In genomic region chr1:170109776-170110515, GRCm38 (mm10) we compare ENCODE assay signal across 8 mouse cellular contexts. TPM values are rescaled to one million over a fixed set of nuclear protein-coding genes. Genes with fewer than 3 reads are reported as not detected.
DNase-seq lines count a peak whose midpoint lies in the region; ATAC-seq and TF ChIP-seq lines count a peak whose summit lies in the region.
"Had no signal": no experiment of that assay in that cellular context is flagged by ENCODE, and none has a peak within 500 bp of the region (broad histone marks: within the 10 kb centered on the region; RNA-seq: fewer than 3 reads in every experiment).

No protein-coding gene starts in this region.

- H3K4me2 ChIP-seq in lung, embryonic 14.5 days, result peak overlapping the region; percentile 67
- peak overlapping the region; percentile 58 for H3K4me2 ChIP-seq in embryonic facial prominence, embryonic 15.5 days (replicated peaks)
- peak overlapping the region; percentile 59 for H3K4me2 ChIP-seq in heart, embryonic 13.5 days
- peak overlapping the region; percentile 80 for H3K4me2 ChIP-seq in limb, embryonic 13.5 days (replicated peaks)

- no peaks in the 10 kb centered on the region for H3K27me3 ChIP-seq in lung, embryonic 14.5 days (ENCODE audit: insufficient read depth, low read length)
- H3K27me3 ChIP-seq in embryonic facial prominence, embryonic 15.5 days, result no peaks in the 10 kb centered on the region
- H3K27me3 ChIP-seq in heart, embryonic 13.5 days (replicated peaks), result no peaks in the 10 kb centered on the region
- H3K27me3 ChIP-seq in limb, embryonic 13.5 days, result no peaks in the 10 kb centered on the region

- no peaks in the 10 kb centered on the region for H3K36me3 ChIP-seq in lung, embryonic 14.5 days (ENCODE audit: insufficient read depth)
- H3K36me3 ChIP-seq in embryonic facial prominence, embryonic 15.5 days, result no peaks in the 10 kb centered on the region
- H3K36me3 ChIP-seq in heart, embryonic 13.5 days, result no peaks in the 10 kb centered on the region
- 0 out of 2 replicates have a peak, but pooled peaks cover 3% of the 10 kb centered on the region for H3K36me3 ChIP-seq in limb, embryonic 13.5 days

- H3K9me3 ChIP-seq in lung, embryonic 14.5 days (ENCODE audit: low read depth, low read length), result no peaks in the 10 kb centered on the region
- H3K9me3 ChIP-seq in embryonic facial prominence, embryonic 15.5 days (replicated peaks), result no peaks in the 10 kb centered on the region
- H3K9me3 ChIP-seq in heart, embryonic 13.5 days, result no peaks in the 10 kb centered on the region
- no peaks in the 10 kb centered on the region for H3K9me3 ChIP-seq in limb, embryonic 13.5 days

- H3K9ac ChIP-seq in lung, embryonic 14.5 days, result peak overlapping the region; percentile 63
- peak overlapping the region; percentile 46 for H3K9ac ChIP-seq in embryonic facial prominence, embryonic 15.5 days
- peak overlapping the region; percentile 63 for H3K9ac ChIP-seq in heart, embryonic 13.5 days
- H3K9ac ChIP-seq in limb, embryonic 13.5 days, result peak overlapping the region; percentile 85

- peak; percentile 70 for DNase-seq in lung, embryonic 14.5 days
- DNase-seq in lung, postnatal 25 days (ENCODE audit: low spot score), result no peak
- DNase-seq in frontal cortex, postnatal 10 days (ENCODE audit: low spot score in 2 of 2), result no peak
- no peak for DNase-seq in layer of hippocampus, adult 8-10 months (ENCODE audit: low spot score in 2 of 2)

- TF ChIP-seq CTCF in lung, embryonic 14.5 days (IDR thresholded peaks at IDR 0.05; ENCODE audit: low read depth), result no peak

- WGBS in lung, embryonic 14.5 days, result 38% methylated on average over 19 of the region's 19 CpGs
- 33% methylated on average over 19 of the region's 19 CpGs for WGBS in embryonic facial prominence, embryonic 15.5 days
- 75% methylated on average over 19 of the region's 19 CpGs for WGBS in heart, embryonic 13.5 days
- WGBS in limb, embryonic 13.5 days, result 20% methylated on average over 19 of the region's 19 CpGs

- H3K4me1 ChIP-seq in lung, embryonic 14.5 days (ENCODE audit: insufficient read depth), result peaks cover 6% of the 10 kb centered on the region; the same call in 1 of the 2 replicates
- H3K4me1 ChIP-seq in embryonic facial prominence, embryonic 15.5 days, result peaks cover 39% of the 10 kb centered on the region
- H3K4me1 ChIP-seq in heart, embryonic 13.5 days, result peaks cover 9% of the 10 kb centered on the region
- H3K4me1 ChIP-seq in limb, embryonic 13.5 days, result peaks cover 46% of the 10 kb centered on the region

- peak overlapping the region; percentile 88 for H3K27ac ChIP-seq in lung, embryonic 14.5 days (ENCODE audit: low read depth)
- peak overlapping the region; percentile 96 for H3K27ac ChIP-seq in embryonic facial prominence, embryonic 15.5 days (replicated peaks)
- H3K27ac ChIP-seq in heart, embryonic 13.5 days (replicated peaks), result peak overlapping the region; percentile 75
- peak overlapping the region; percentile 100 for H3K27ac ChIP-seq in limb, embryonic 13.5 days
- H3K27ac ChIP-seq: macrophage had no signal

- ATAC-seq in lung, embryonic 14.5 days (ENCODE audit: insufficient read depth), result peak; percentile 76
- ATAC-seq in embryonic facial prominence, embryonic 15.5 days (ENCODE audit: insufficient number of reproducible peaks, low FRiP score, low TSS enrichment, low read depth), result peak; percentile 31; the same call in 1 of the 2 replicates
- no peak for ATAC-seq in heart, embryonic 13.5 days (ENCODE audit: extremely low read depth, insufficient number of reproducible peaks, low FRiP score, low TSS enrichment)
- ATAC-seq in limb, embryonic 13.5 days (ENCODE audit: low FRiP score, low read depth), result peak; percentile 76

- H3K4me3 ChIP-seq in lung, embryonic 14.5 days (ENCODE audit: low read depth, low read length), result peak overlapping the region; percentile 43
- H3K4me3 ChIP-seq in embryonic facial prominence, embryonic 15.5 days (replicated peaks), result peak overlapping the region; percentile 54
- H3K4me3 ChIP-seq in heart, embryonic 13.5 days, result peak overlapping the region; percentile 46
- H3K4me3 ChIP-seq in limb, embryonic 13.5 days, result peak overlapping the region; percentile 63

RNA-seq across cellular contexts. Expression of gene Ddr2, which starts 0.6 kb away (rescaled TPM):
- polyA plus RNA-seq in lung, embryonic 14.5 days (2014; fragmentation: Nextera tagmentation; extraction: Ambion mirVana), result 52.4 and 53.6 TPM in 2 replicates
- 89.0 and 90.2 TPM in 2 replicates for polyA plus RNA-seq in embryonic facial prominence, embryonic 15.5 days (2015; fragmentation: Nextera tagmentation; extraction: Ambion mirVana)
- polyA plus RNA-seq in heart, embryonic 13.5 days (2015; fragmentation: Nextera tagmentation; extraction: Ambion mirVana), result 9.1 and 11.2 TPM in 2 replicates
- 115 and 122 TPM in 2 replicates for polyA plus RNA-seq in limb, embryonic 13.5 days (2015; fragmentation: Nextera tagmentation; extraction: Ambion mirVana)
- total RNA-seq in layer of hippocampus, adult 8-10 months (2022), result 1 to 10 TPM; 5.3 to 7.2 (median 6.8) TPM
